Mouse (Mus musculus) cerebellum, postnatal 25 days (tissue): Measurements from ENCODE around the gene Col9a2.
A peak's percentile ranks its signal among the peaks of the same experiment; 100 is the strongest.
"Not testable (repeated sequence)": the region's sequence is repeated elsewhere in the genome, so short reads cannot be mapped to it uniquely, and the experiment has no call there.

Experiments
- DNase-seq, 2 experiments: peaks; one replicate each; pipeline ENCODE4 v3.0.0; 2021; ENCODE audit warnings: mixed read lengths in 2 of 2

Gene Col9a2

GRCm38 (mm10) chr4:121021911-121022310, 17.3 kb upstream of the Col9a2 start:
- no peak for DNase-seq

GRCm38 (mm10) chr4:121023464-121023863, 15.7 kb upstream of the Col9a2 start:
- DNase-seq: no peak

GRCm38 (mm10) chr4:121023941-121024340, 15.2 kb upstream of the Col9a2 start:
- no peak for DNase-seq

GRCm38 (mm10) chr4:121025681-121026080, 13.5 kb upstream of the Col9a2 start:
- no peak for DNase-seq

- DNase-seq: no peak
Measured at GRCm38 (mm10) chr4:121028146-121028545, 11.0 kb upstream of the Col9a2 start.

- peak; percentile 60 to 72 for DNase-seq
Measured at GRCm38 (mm10) chr4:121028659-121029392, 10.4 kb upstream of the Col9a2 start.

- DNase-seq: no peak
Measured at GRCm38 (mm10) chr4:121029632-121030031, 9.6 kb upstream of the Col9a2 start.

- no peak for DNase-seq
Measured at GRCm38 (mm10) chr4:121031440-121031839, 7.7 kb upstream of the Col9a2 start.

GRCm38 (mm10) chr4:121033006-121033405, 6.2 kb upstream of the Col9a2 start:
- no peak for DNase-seq

GRCm38 (mm10) chr4:121040323-121040722, 1.1 kb downstream of the Col9a2 start:
- DNase-seq: peak in 1 of 2 experiments; percentile 23

- DNase-seq: peak; percentile 70 to 79
Measured at GRCm38 (mm10) chr4:121040897-121041671, 1.9 kb downstream of the Col9a2 start.

GRCm38 (mm10) chr4:121042472-121042871, 3.3 kb downstream of the Col9a2 start:
- no peak for DNase-seq

- DNase-seq: no peak
Measured at GRCm38 (mm10) chr4:121042946-121043345, 3.8 kb downstream of the Col9a2 start.

GRCm38 (mm10) chr4:121051863-121052262, 12.7 kb downstream of the Col9a2 start:
- DNase-seq: no peak

- peak; percentile 56 to 70 for DNase-seq
Measured at GRCm38 (mm10) chr4:121052454-121053323, 13.5 kb downstream of the Col9a2 start.

GRCm38 (mm10) chr4:121056342-121056741, 17.2 kb downstream of the Col9a2 start:
- DNase-seq: peak in 1 of 2 experiments; percentile 65

- no peak for DNase-seq
Measured at GRCm38 (mm10) chr4:121057032-121057431, 17.8 kb downstream of the Col9a2 start.

- DNase-seq: not testable (repeated sequence)
Measured at GRCm38 (mm10) chr4:121059218-121059617, 20.0 kb downstream of the Col9a2 start.

- no peak for DNase-seq
Measured at GRCm38 (mm10) chr4:121065336-121065735, 26.2 kb downstream of the Col9a2 start.

GRCm38 (mm10) chr4:121074250-121074649, 35.1 kb downstream of the Col9a2 start:
- DNase-seq: no peak

- no peak for DNase-seq
Measured at GRCm38 (mm10) chr4:121077915-121078646, 38.9 kb downstream of the Col9a2 start.

GRCm38 (mm10) chr4:121080395-121080794, 41.2 kb downstream of the Col9a2 start:
- no peak for DNase-seq
